Mouse (Mus musculus) duodenum, adult 2 months (tissue): Measurements from ENCODE around the gene Stk35. TPM values are rescaled to one million over a fixed set of nuclear protein-coding genes. Genes with fewer than 3 reads are reported as not detected.

Source experiments
- polyA plus RNA-seq: library from polyadenylated mRNA; depleted of rRNA; stranded (reverse); fragments of >200 nt; gene quantifications from 2 replicates; pipeline ENCODE4 v1.2.3, GENCODE M21; 2012; ENCODE audit warnings: low replicate concordance; rRNA removed

Gene Stk35
- polyA plus RNA-seq = 10.0 and 10.9 TPM in 2 replicates

DNA sequence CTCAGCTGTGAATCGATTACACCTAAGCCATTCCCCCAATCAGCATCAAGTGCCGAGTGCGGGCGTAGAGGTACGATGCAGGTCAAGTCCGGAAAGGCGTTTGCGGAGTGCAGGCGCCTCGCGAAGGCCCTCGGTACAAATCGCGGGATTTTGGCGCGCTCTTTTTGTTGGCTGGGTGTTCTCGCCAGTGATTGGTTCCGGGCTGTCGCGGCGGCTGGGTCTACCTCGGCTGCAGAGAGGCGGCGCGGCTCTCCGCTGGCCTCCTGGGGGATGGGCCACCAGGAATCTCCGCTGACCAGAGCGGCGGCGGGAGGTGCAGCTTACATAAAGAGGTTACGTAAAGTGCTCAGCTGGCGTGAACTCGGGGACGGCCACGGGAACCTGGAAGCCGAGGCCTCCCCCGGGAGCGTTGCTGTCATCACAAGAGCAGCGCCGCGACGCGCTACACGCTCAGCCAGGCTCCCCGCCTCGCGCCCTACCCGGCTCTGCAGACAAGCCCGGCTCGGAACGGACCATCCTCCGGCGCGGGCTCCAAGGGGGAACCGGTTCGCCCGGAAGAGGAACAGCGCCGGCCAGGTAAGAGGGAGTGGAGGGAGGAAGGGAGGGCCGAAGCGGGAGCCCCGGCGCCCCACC lies at the start of gene Stk35:
Gene Stk35, plus strand, starts transcription at position 247 of the 633 bp plus-strand sequence.

Other genes with a start within 250 kb of the Stk35 start
- 10.7 and 13.0 TPM in 2 replicates for gene Sirpa, start 207.7 kb upstream of the Stk35 start, polyA plus RNA-seq
- gene Pdyn, start 100.7 kb upstream of the Stk35 start, polyA plus RNA-seq = not detected in 2 replicates
- 0.04 TPM in 1 of 2 replicates, not detected in the other for gene Tgm3, start 211.8 kb downstream of the Stk35 start, polyA plus RNA-seq